Mouse (Mus musculus): ENCODE measurements around the gene Trim63.

DNA sequence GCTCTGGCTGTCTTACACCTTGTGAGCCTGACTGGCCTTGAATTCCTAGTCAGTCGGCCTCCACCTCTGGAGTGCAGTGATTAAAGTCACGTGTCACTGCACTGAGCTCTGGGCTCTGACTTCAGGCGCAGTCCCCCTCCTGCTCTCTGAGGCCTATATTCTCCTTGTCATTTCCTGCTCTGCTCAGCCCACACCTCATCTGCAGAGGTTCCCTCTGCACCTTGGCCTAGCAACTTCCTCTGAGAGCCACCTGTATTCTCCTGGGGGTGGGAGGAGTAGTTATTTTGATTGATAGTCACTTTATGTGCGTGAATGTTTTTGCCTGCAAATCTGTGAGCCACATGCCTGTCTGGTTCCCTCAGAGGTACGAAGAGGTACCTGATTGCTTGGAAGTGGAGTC, 46.3 kb downstream of the Trim63 start:
- TF ChIP-seq CTCF (IDR thresholded peaks at IDR 0.05; ENCODE audit: borderline replicate concordance, insufficient read depth, low read depth, low read length) (no peak), POLR2A (IDR thresholded peaks at IDR 0.05; ENCODE audit: borderline replicate concordance, insufficient read depth, low read length) (no peak)

Data from cerebellum, adult 2 months (tissue).